Mouse (Mus musculus) ES-E14 (cell line): ENCODE results near the gene Zfp747.
A peak's percentile ranks its signal among the peaks of the same experiment; 100 is the strongest.
"Not testable (repeated sequence)": the region's sequence is repeated elsewhere in the genome, so short reads cannot be mapped to it uniquely, and the experiment has no call there.

Experiments used
- CHD2 ChIP-seq: IDR thresholded peaks from 2 replicates; pipeline ENCODE4 v1.6.1; 2014; ENCODE audit warnings: mild to moderate bottlenecking, low read depth, low read length, inconsistent platforms
- HCFC1 ChIP-seq: IDR thresholded peaks from 2 replicates; pipeline ENCODE4 v1.6.1; 2012; ENCODE audit warnings: low read length, inconsistent platforms, borderline replicate concordance; ENCODE audit not compliant: insufficient read depth
- MAFK ChIP-seq: IDR thresholded peaks from 2 replicates; pipeline ENCODE4 v1.6.1; 2014; ENCODE audit warnings: mild to moderate bottlenecking, low read depth, low read length, inconsistent platforms; ENCODE audit not compliant: insufficient read depth
- ZC3H11A ChIP-seq: IDR thresholded peaks from 2 replicates; pipeline ENCODE4 v1.6.1; 2012; ENCODE audit warnings: low read depth, mild to moderate bottlenecking, inconsistent platforms, low read length, borderline replicate concordance
- ZNF384 ChIP-seq: IDR thresholded peaks from 2 replicates; pipeline ENCODE4 v1.6.1; 2012; ENCODE audit warnings: low read depth, low read length, inconsistent platforms

GRCm38 (mm10) chr7:127375271-127376245 is at the start of gene Zfp747:
- not testable (repeated sequence) for TF ChIP-seq CHD2, MAFK, ZC3H11A, ZNF384
- peak; percentile 85 for TF ChIP-seq HCFC1
